Mouse (Mus musculus) liver, embryonic 14.5 days (tissue): ENCODE results near the gene Txk.

Experiments used
- CTCF ChIP-seq: IDR thresholded peaks from 2 replicates; pipeline ENCODE4 v1.5.1; 2016; ENCODE audit warnings: antibody characterized with exemption, low read depth, control low read depth
- EP300 ChIP-seq: IDR thresholded peaks from 2 replicates; pipeline ENCODE4 v1.6.1; 2016; ENCODE audit warnings: antibody characterized with exemption, low read depth

DNA sequence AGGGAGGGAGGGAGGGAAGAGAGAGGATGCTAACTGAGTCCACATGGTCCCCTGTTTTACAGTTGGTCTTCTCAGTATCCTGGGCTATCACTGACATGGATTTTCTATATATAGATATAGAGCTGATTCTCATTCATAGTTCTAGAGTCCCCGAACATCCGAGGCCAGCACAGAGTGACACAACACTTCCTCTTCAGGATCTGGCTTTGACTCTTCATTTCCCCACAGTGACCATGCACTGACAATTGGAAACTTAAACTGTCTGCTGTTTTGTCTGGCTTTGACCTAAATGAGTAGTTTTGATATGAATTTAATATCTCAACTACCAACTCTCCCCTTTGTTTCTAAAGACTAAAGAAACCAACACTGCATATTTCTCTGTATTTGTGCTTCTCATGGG lies 29.1 kb downstream of the Txk start:
- TF ChIP-seq CTCF (no peak), EP300 (no peak)
